Mouse (Mus musculus) liver, embryonic 12.5 days (tissue): Measurements from ENCODE around the gene Olfr530. TPM values are rescaled to one million over a fixed set of nuclear protein-coding genes. Genes with fewer than 3 reads are reported as not detected.

Experiments used
- ATAC-seq: fragments of 200-750 bp; cut with Nextera tagmentation; 2 replicates; pipeline ENCODE4 v1.8.0; 2017; ENCODE audit warnings: moderate number of reproducible peaks, mild to moderate bottlenecking, moderate library complexity
- H3K27ac ChIP-seq: fragments of 300-500 bp; sonication (generic); 2 replicates; pipeline ENCODE4 v1.5.1; 2016; ENCODE audit warnings: mild to moderate bottlenecking
- H3K27me3 ChIP-seq: fragments of 300-500 bp; sonication (generic); replicated peaks from 2 replicates; pipeline ENCODE4 v1.6.1; 2016; ENCODE audit warnings: mild to moderate bottlenecking, moderate library complexity
- H3K36me3 ChIP-seq: fragments of 300-500 bp; sonication (generic); 2 replicates; pipeline ENCODE4 v1.6.1; 2016; ENCODE audit warnings: mild to moderate bottlenecking, moderate library complexity
- H3K4me1 ChIP-seq: fragments of 300-500 bp; sonication (generic); 2 replicates; pipeline ENCODE4 v1.6.1; 2016
- H3K4me2 ChIP-seq: fragments of 300-500 bp; sonication (generic); 2 replicates; pipeline ENCODE4 v1.6.1; 2016; ENCODE audit warnings: mild to moderate bottlenecking, moderate library complexity
- H3K4me3 ChIP-seq: fragments of 300-500 bp; sonication (generic); 2 replicates; pipeline ENCODE4 v1.5.1; 2016; ENCODE audit warnings: mild to moderate bottlenecking, moderate library complexity
- H3K9ac ChIP-seq: fragments of 300-500 bp; sonication (generic); 2 replicates; pipeline ENCODE4 v1.6.1; 2016; ENCODE audit warnings: mild to moderate bottlenecking, moderate library complexity
- H3K9me3 ChIP-seq: fragments of 300-500 bp; sonication (generic); replicated peaks from 2 replicates; pipeline ENCODE4 v1.6.1; 2016; ENCODE audit warnings: mild to moderate bottlenecking, moderate library complexity
- WGBS: fragments of 180-500 bp; shearing (Covaris S2); methylation state at CpG from one replicate; pipeline ENCODE4 v1.1.7; 2016; ENCODE audit not compliant: insufficient replicate concordance; 5-methylcytosine and 5-hydroxymethylcytosine counted together
- polyA plus RNA-seq: library from polyadenylated mRNA; unstranded; fragments of >200 nt; fragmentation: Nextera tagmentation; extraction: Ambion mirVana; gene quantifications from 2 replicates; pipeline ENCODE4 v1.2.1, GENCODE M21; 2016

Olfr530 gene
- not detected in 2 replicates for polyA plus RNA-seq

DNA sequence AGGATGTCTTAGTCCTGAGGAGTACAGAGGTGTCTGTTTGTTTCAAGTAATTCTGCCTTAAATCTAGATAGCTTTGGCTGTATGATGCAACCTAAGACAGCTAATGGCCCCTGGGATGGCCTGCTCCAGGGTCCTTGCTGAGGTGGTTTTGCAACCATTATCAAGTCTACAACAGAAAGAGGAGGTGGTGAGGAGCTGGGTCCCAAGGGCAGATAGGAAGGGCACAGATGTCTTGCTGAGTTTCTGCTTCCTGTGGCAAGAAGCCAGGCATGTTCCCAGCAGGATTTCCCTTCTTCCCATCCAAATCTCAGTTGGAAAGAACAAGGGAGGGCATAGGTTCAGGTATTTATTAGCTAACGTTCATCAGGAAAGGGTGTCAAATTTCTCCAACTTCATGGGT lies at the start of gene Olfr530:
TSS of gene Olfr530 (minus strand) at position 101 of the 400 bp plus-strand sequence.
- H3K9me3 ChIP-seq: no peaks in the 10 kb centered on the region
- no peak within 1 kb of the TSS for H3K27ac ChIP-seq
- no peak within 1 kb of the TSS for H3K4me3 ChIP-seq
- H3K9ac ChIP-seq: no peak within 1 kb of the TSS
- ATAC-seq: no peak
- no peak within 1 kb of the TSS for H3K4me2 ChIP-seq
- no peaks in the 10 kb centered on the region for H3K27me3 ChIP-seq
- H3K4me1 ChIP-seq: no peaks in the 10 kb centered on the region
- no peaks in the 10 kb centered on the region for H3K36me3 ChIP-seq
- 46% methylated on average over 1 of the region's 1 CpGs for WGBS

DNA sequence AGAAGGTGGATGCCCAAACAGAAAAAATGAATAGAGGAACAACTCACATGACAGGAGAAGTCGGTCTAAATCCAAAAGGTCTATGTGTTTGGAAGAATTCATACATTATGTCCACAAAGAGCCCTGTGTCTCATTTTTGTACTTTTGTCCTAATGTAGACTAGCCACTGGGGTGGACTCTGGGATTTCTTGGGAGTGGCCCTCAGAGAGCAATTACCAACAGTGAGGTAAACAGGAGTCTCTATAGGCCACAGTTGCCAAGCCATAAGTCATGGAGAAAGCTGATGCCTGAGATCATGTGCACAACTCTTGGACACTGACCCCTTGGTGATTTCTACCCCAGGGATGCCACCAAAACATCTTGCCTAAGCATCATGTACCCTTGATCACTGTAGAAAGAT lies 45.4 kb upstream of the Olfr530 start, which contains the start of gene Olfr532:
TSS of gene Olfr532 (minus strand) at position 101 of the 400 bp plus-strand sequence.
- Histone ChIP-seq H3K9ac (no peak within 1 kb of the TSS), H3K4me3 (no peak within 1 kb of the TSS), H3K27ac (no peak within 1 kb of the TSS), H3K9me3 (no peaks in the 10 kb centered on the region), H3K4me2 (no peak within 1 kb of the TSS), H3K36me3 (no peaks in the 10 kb centered on the region), H3K4me1 (no peaks in the 10 kb centered on the region), H3K27me3 (no peaks in the 10 kb centered on the region)
- no peak for ATAC-seq
- WGBS: 53% methylated on average over 1 of the region's 1 CpGs

DNA sequence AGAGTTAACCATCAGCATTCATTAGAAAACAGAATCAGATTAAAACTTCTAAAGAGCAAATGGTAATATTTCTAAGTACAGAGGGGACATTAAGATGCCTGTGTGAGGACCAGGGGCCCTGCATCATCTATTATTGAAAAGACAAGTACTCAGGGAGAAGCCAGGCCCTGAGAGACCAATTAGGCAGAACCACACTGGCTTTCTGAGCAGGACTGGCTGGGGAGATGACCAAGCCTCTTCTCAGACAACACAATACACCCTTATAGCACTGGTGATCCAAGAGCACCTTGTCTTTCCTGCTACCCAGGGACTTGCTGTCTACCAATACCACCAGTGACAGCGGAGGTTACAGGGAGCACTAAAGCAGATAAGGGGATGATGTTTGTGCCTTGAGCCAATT lies 26.7 kb upstream of the Olfr530 start, which contains the start of gene Olfr531:
TSS of gene Olfr531 (minus strand) at position 101 of the 400 bp plus-strand sequence.
- no peaks in the 10 kb centered on the region for H3K9me3 ChIP-seq
- no peak within 1 kb of the TSS for H3K4me2 ChIP-seq
- 76% methylated on average over 1 of the region's 1 CpGs for WGBS
- H3K36me3 ChIP-seq: no peaks in the 10 kb centered on the region
- no peaks in the 10 kb centered on the region for H3K27me3 ChIP-seq
- H3K9ac ChIP-seq: no peak within 1 kb of the TSS
- no peaks in the 10 kb centered on the region for H3K4me1 ChIP-seq
- no peak within 1 kb of the TSS for H3K27ac ChIP-seq
- no peak for ATAC-seq
- no peak within 1 kb of the TSS for H3K4me3 ChIP-seq

DNA sequence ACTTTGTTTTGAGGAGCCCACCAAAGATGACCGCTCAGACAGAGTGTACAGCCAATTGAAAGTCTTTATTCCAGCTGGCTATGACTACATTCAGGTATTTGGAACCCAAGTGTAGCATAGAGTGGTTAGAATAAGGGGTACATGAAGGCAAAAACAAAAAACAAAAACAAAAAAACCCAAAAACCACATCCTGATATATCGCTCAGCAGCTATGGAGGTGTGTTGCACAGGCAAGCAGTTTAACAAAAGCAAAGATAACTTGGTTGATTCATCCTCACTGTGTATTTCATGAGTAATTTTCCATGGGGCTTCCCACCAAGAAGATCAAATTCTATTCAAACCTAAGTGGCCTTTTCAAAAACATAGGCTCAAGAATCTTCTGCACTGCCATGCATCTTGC lies 780 bp upstream of the Olfr530 start:
- Histone ChIP-seq H3K4me2 (no peak overlapping the region), H3K4me3 (no peak overlapping the region), H3K27ac (no peak overlapping the region), H3K27me3 (no peaks in the 10 kb centered on the region), H3K36me3 (no peaks in the 10 kb centered on the region), H3K4me1 (no peaks in the 10 kb centered on the region), H3K9me3 (no peaks in the 10 kb centered on the region), H3K9ac (no peak overlapping the region)
- 76% methylated on average over 2 of the region's 2 CpGs for WGBS
- no peak for ATAC-seq

DNA sequence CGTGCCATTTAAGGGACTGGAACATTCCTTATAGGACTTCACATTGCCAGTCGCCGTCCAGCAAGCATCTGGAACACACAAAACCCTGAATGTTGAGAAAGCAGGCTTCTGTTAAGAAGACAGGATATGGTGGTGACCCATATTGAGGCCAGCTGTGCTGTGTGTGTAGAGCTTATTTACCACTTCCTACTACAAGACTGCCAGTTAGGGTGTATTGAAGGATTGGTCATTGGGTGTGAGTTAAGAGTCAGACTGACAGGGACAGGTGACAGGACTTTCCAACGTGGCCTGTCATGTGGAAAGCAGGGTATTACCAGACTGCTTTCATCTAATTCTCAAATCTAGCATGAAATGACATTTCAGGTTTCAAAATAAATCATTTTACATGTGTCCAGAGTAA lies 1.8 kb downstream of the Olfr530 start:
- Histone ChIP-seq H3K27me3 (no peaks in the 10 kb centered on the region), H3K4me1 (no peaks in the 10 kb centered on the region), H3K4me3 (no peak overlapping the region), H3K9me3 (no peaks in the 10 kb centered on the region), H3K27ac (no peak overlapping the region), H3K9ac (no peak overlapping the region), H3K4me2 (no peak overlapping the region), H3K36me3 (no peaks in the 10 kb centered on the region)
- WGBS: 56% methylated on average over 4 of the region's 4 CpGs
- ATAC-seq: no peak

DNA sequence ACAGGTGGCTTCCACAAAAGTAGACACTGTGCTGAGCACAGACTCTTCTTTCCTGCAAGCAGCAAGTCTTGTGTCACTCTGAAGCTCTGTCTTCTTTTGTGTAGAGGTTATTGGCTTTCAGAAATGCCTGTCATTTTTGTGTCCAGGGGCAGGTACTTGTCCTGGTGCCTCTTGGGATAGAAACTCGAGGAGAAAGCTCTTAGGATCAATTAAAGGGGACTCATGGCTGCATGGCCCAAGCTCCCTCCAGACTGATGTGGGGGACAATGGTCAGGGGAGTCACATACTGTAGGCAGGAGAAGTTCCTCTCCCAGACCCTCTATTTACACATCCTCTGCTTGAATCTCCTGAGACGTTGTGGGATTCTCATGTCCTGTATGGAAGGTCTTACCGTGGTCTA lies 14.6 kb downstream of the Olfr530 start, which contains the start of gene Olfr60:
TSS of gene Olfr60 (minus strand) at position 101 of the 400 bp plus-strand sequence.
- no peaks in the 10 kb centered on the region for H3K4me1 ChIP-seq
- no peaks in the 10 kb centered on the region for H3K27me3 ChIP-seq
- no peaks in the 10 kb centered on the region for H3K36me3 ChIP-seq
- 42% methylated on average over 3 of the region's 3 CpGs for WGBS
- H3K4me3 ChIP-seq: no peak within 1 kb of the TSS
- ATAC-seq: no peak
- no peak within 1 kb of the TSS for H3K9ac ChIP-seq
- H3K4me2 ChIP-seq: no peak within 1 kb of the TSS
- no peaks in the 10 kb centered on the region for H3K9me3 ChIP-seq
- no peak within 1 kb of the TSS for H3K27ac ChIP-seq

DNA sequence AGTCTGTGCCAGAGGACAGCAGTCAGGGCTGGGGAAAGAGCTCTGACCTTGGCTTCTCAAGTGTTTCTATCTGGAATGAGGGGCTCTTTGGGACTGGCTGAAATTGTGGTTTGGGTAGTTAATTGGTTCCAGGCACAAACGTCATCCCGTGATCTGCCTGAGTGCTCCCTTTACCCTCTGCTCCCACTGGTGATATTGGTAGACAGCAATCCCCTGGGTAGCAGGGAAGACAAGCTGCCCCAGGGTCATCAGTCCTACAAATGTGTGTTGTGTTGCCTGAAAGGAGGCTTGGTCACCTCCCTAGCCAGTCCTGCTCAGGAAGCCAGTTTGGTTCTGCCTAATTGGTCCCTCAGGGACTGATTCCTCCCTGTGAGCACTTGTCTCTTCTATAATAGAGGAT lies 42.4 kb downstream of the Olfr530 start, which contains the start of gene Olfr527:
TSS of gene Olfr527 (plus strand) at position 301 of the 400 bp plus-strand sequence.
- no peak within 1 kb of the TSS for H3K27ac ChIP-seq
- H3K4me1 ChIP-seq: no peaks in the 10 kb centered on the region
- H3K4me3 ChIP-seq: no peak within 1 kb of the TSS
- H3K36me3 ChIP-seq: no peaks in the 10 kb centered on the region
- WGBS: 83% methylated on average over 2 of the region's 2 CpGs
- H3K4me2 ChIP-seq: no peak within 1 kb of the TSS
- H3K9ac ChIP-seq: no peak within 1 kb of the TSS
- no peaks in the 10 kb centered on the region for H3K9me3 ChIP-seq
- ATAC-seq: no peak
- no peaks in the 10 kb centered on the region for H3K27me3 ChIP-seq

DNA sequence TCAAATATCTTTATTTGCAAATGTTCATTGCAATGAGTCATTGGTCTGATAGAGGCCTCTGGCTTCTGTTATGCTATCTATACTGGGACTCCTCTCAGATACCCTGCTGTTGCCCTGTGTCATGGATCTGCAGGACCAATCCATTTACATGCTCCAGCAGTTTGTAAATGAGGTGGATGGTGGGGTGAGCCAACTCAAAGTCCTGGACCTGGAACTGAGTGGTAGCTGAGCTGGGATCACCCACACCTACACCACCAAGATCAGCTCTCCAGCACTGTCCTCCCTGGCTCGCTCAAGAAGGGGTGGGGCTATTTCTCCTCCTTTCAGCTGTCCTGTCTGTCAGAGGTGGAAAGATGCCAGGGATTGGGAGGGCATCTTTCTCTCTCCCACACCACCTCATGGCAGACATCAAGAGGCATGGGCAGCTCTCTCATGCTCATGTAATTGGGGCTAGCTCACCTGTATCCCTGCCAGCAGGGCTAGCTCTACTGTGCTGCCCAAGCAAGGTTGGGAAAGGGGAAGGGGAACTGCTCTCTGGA lies 46.3 kb downstream of the Olfr530 start:
- H3K4me1 ChIP-seq: no peaks in the 10 kb centered on the region
- H3K36me3 ChIP-seq: no peaks in the 10 kb centered on the region
- H3K9ac ChIP-seq: no peak overlapping the region
- H3K27ac ChIP-seq: no peak overlapping the region
- H3K4me2 ChIP-seq: no peak overlapping the region
- H3K9me3 ChIP-seq: no peaks in the 10 kb centered on the region
- no peak overlapping the region for H3K4me3 ChIP-seq
- WGBS: 38% methylated on average over 1 of the region's 1 CpGs
- ATAC-seq: no peak
- H3K27me3 ChIP-seq: no peaks in the 10 kb centered on the region

Other genes with a start within 250 kb of the Olfr530 start
- 25.4 and 25.6 TPM in 2 replicates for gene Mtg1, start 238.8 kb downstream of the Olfr530 start, polyA plus RNA-seq
- gene Sprn, start 221.5 kb downstream of the Olfr530 start, polyA plus RNA-seq: 0.04 TPM in 1 of 2 replicates, not detected in the other
- gene Olfr522, start 211.6 kb downstream of the Olfr530 start, polyA plus RNA-seq: not detected in 2 replicates
- not detected in 2 replicates for gene Olfr523, start 203.1 kb downstream of the Olfr530 start, polyA plus RNA-seq
- not detected in 2 replicates for gene Olfr524, start 170.4 kb downstream of the Olfr530 start, polyA plus RNA-seq
- 0.08 TPM in 1 of 2 replicates, not detected in the other for gene Cd163l1, start 158.1 kb downstream of the Olfr530 start, polyA plus RNA-seq
- not detected in 2 replicates for gene 5830411N06Rik, start 129.0 kb downstream of the Olfr530 start, polyA plus RNA-seq
- gene Olfr525, start 55.5 kb downstream of the Olfr530 start, polyA plus RNA-seq: not detected in 2 replicates
- gene Olfr527, start 42.3 kb downstream of the Olfr530 start, polyA plus RNA-seq: not detected in 2 replicates
- gene Olfr60, start 14.7 kb downstream of the Olfr530 start, polyA plus RNA-seq: not detected in 2 replicates
- gene Olfr531, start 26.6 kb upstream of the Olfr530 start, polyA plus RNA-seq: not detected in 2 replicates
- not detected in 2 replicates for gene Olfr532, start 45.3 kb upstream of the Olfr530 start, polyA plus RNA-seq
- gene Olfr533, start 87.0 kb upstream of the Olfr530 start, polyA plus RNA-seq: not detected in 2 replicates
- not detected in 2 replicates for gene Olfr535, start 107.9 kb upstream of the Olfr530 start, polyA plus RNA-seq
- not detected in 2 replicates for gene Olfr536, start 131.1 kb upstream of the Olfr530 start, polyA plus RNA-seq
- gene Olfr538, start 191.6 kb upstream of the Olfr530 start, polyA plus RNA-seq: not detected in 2 replicates
- not detected in 2 replicates for gene Olfr46, start 224.9 kb upstream of the Olfr530 start, polyA plus RNA-seq